Mouse (Mus musculus) limb, embryonic 10.5 days (tissue): ENCODE measurements around the gene Anks3. TPM values are rescaled to one million over a fixed set of nuclear protein-coding genes. Genes with fewer than 3 reads are reported as not detected.

Source experiments
- DNase-seq: peaks from one replicate; pipeline ENCODE4 v3.0.0-alpha.2; 2017; ENCODE audit warnings: low spot score
- H3K27ac ChIP-seq: fragments of 300-500 bp; sonication (generic); 2 replicates; pipeline ENCODE4 v1.5.1; 2016; ENCODE audit warnings: mild to moderate bottlenecking
- H3K27me3 ChIP-seq: fragments of 300-500 bp; sonication (generic); 2 replicates; pipeline ENCODE4 v1.6.1; 2016; ENCODE audit warnings: low read depth, mild to moderate bottlenecking; ENCODE audit not compliant: poor library complexity, severe bottlenecking
- H3K36me3 ChIP-seq: fragments of 300-500 bp; sonication (generic); 2 replicates; pipeline ENCODE4 v1.6.1; 2016; ENCODE audit warnings: mild to moderate bottlenecking, moderate library complexity
- H3K4me1 ChIP-seq: fragments of 300-500 bp; sonication (generic); 2 replicates; pipeline ENCODE4 v1.6.1; 2016
- H3K4me3 ChIP-seq: fragments of 300-500 bp; sonication (generic); 2 replicates; pipeline ENCODE4 v1.5.1; 2016; ENCODE audit warnings: mild to moderate bottlenecking, moderate library complexity
- H3K9me3 ChIP-seq: fragments of 300-500 bp; sonication (generic); replicated peaks from 2 replicates; pipeline ENCODE4 v1.6.1; 2016; ENCODE audit warnings: mild to moderate bottlenecking
- WGBS: fragments of 180-500 bp; shearing (Covaris S2); methylation state at CpG from one replicate; pipeline ENCODE4 v1.1.7; 2016; 5-methylcytosine and 5-hydroxymethylcytosine counted together
- polyA plus RNA-seq: library from polyadenylated mRNA; unstranded; fragments of >200 nt; fragmentation: Nextera tagmentation; extraction: Ambion mirVana; gene quantifications from 2 replicates; pipeline ENCODE4 v1.2.1, GENCODE M21; 2016

The Anks3 gene
- polyA plus RNA-seq, 1 experiment from 2014 or later, result 55.6 TPM

DNA sequence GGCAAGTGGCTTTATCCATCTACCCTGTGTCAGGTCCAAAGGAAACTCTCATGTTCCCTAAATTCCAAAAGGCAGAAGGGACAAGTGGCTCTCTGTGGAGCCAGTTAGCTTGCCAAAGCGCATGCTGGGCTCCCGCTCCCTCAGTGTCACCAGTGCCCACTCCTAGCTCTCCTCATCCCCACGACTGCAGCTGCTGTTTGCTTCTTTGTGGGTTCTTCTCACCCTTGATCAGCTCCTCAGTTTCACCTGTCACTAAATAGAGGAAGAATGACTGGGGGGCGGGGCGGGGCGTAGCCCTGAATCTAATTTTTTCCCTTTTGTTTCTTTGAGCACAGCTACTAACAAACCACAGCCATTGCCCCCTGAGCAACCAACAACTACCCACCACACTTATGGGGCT, 65.1 kb downstream of the Anks3 start:
- no peak overlapping the region for H3K4me3 ChIP-seq
- WGBS, result 91% methylated on average over 6 of the region's 6 CpGs
- peaks cover 13% of the 10 kb centered on the region; the same call in 1 of the 2 replicates for H3K4me1 ChIP-seq
- no peaks in the 10 kb centered on the region for H3K9me3 ChIP-seq
- H3K27me3 ChIP-seq, result no peaks in the 10 kb centered on the region
- DNase-seq, result no peak
- H3K36me3 ChIP-seq, result no peaks in the 10 kb centered on the region
- H3K27ac ChIP-seq, result no peak overlapping the region

DNA sequence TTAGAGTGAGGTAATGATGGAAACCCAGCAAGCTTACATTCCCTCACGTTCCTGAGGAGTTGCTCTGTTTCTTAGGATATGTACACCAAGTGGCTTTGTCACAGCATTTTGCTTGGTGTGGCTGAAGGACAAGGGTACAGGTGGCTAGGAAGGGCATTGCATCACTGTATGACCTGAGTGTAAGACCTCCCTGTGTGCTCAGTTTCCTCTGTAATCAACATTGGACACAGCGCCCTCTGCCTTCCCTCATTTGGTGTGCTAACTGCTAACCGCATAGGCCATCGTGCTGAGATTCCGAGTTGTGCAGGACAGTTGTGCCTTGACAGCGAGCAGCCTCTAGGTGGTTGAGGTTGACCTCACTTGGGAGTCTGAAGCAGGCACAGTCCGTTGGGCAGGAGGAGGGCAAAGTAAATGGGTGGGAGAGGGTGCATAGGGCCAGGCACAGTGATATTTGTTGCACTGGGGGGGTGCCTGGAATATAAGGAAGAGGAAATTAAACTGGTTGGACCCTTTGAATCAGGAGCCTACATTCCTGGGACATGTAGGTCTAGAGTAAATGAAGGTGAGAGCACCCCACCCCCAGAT, 66.8 kb downstream of the Anks3 start:
- no peaks in the 10 kb centered on the region for H3K27me3 ChIP-seq
- no peaks in the 10 kb centered on the region for H3K9me3 ChIP-seq
- 55% methylated on average over 7 of the region's 7 CpGs for WGBS
- peaks cover 9% of the 10 kb centered on the region; the same call in 1 of the 2 replicates for H3K4me1 ChIP-seq
- H3K36me3 ChIP-seq, result peaks cover 8% of the 10 kb centered on the region
- no peak overlapping the region for H3K27ac ChIP-seq
- no peak for DNase-seq
- no peak overlapping the region for H3K4me3 ChIP-seq

DNA sequence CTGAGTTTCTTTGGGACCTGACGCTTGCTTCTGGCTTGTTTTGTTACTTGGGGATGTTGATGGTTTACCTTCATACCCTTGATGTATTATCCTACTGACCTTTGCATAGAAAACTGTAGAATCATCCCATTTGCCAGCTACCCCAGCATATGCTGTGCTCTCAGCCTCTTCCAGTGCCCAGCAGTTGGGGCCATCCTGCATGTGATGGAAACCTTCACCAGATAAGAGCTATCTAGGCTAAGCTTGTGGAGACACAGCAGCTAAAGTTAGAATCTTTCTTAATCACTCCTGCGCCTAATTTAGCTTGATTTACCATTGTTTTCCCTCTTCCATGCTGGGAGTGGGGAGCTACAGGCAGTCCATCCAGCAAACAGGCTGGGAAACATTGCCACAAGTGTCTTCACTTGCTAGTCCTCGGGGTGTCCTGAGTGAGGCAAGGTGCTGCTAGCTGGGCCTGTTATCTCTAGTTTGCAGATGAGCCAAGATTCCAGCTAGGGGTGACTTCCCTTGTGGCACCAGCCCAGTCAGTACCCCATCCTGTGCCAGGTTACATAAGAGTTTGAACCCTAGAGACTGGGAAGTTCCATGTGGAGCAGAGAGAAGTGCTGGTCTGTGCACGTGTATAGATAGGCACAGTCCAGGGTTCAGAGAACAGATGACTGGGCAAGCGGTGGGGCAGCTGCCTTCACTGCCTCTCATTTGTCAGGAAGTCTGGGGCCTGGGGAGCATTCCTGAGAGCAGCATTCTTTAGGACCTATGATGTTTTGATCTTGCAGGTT, 67.6 kb downstream of the Anks3 start:
- DNase-seq, result no peak
- no peak overlapping the region for H3K4me3 ChIP-seq
- H3K27ac ChIP-seq, result no peak overlapping the region
- H3K27me3 ChIP-seq, result no peaks in the 10 kb centered on the region
- H3K4me1 ChIP-seq, result peaks cover 9% of the 10 kb centered on the region; the same call in 1 of the 2 replicates
- WGBS, result 77% methylated on average over 5 of the region's 5 CpGs
- peaks cover 8% of the 10 kb centered on the region for H3K36me3 ChIP-seq
- no peaks in the 10 kb centered on the region for H3K9me3 ChIP-seq

DNA sequence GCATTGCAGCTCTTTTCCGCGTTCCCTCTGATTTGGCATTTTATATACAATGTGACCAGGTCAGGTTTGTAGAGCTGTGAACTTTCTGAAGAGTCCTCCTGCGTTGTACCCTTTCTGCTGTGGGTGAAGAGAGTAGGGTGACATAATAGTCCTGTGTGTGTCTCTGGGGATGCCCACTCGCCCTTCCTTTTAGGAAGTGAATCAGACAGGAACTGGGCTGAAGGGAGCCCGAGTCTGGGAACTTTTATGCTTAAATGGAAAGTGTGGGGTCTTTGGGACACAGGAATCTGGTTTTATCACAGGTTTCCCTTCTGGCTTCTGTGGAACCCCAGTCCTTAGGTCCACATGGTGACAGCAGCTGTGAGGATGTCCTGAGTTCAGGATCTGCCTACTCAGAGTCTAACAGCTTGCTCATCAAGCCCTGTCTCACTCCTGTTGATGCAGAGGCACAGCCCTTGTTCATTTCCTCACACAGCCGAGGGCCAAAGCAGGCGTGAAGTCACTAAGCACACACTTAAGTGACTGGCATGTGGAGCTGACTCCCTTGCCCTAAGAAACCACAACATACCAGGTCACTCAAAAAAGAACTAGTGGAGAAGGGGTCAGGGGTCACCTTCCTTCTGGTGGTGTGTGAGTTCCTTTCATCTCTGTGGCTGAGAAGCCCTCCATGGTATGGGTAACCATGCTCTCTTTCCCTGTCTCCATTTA, 69.7 kb downstream of the Anks3 start:
- no peak overlapping the region for H3K4me3 ChIP-seq
- H3K27me3 ChIP-seq, result no peaks in the 10 kb centered on the region
- DNase-seq, result no peak
- H3K4me1 ChIP-seq, result peaks cover 16% of the 10 kb centered on the region
- peaks cover 12% of the 10 kb centered on the region for H3K36me3 ChIP-seq
- H3K27ac ChIP-seq, result no peak overlapping the region
- WGBS, result 79% methylated on average over 7 of the region's 7 CpGs
- no peaks in the 10 kb centered on the region for H3K9me3 ChIP-seq

GRCm38 (mm10) chr16:4892171-4892570, 71.8 kb downstream of the Anks3 start:
- peaks cover 26% of the 10 kb centered on the region for H3K4me1 ChIP-seq
- H3K27ac ChIP-seq, result no peak overlapping the region
- no peak overlapping the region for H3K4me3 ChIP-seq
- no peaks in the 10 kb centered on the region for H3K9me3 ChIP-seq
- DNase-seq, result no peak
- no peaks in the 10 kb centered on the region for H3K27me3 ChIP-seq
- H3K36me3 ChIP-seq, result peaks cover 12% of the 10 kb centered on the region
- WGBS, result 92% methylated on average over 6 of the region's 6 CpGs

Other genes starting within 250 kb of the Anks3 start
- gene Nmral1, start 244.8 kb downstream of the Anks3 start, polyA plus RNA-seq, result 264 and 277 TPM in 2 replicates
- 93.7 and 101 TPM in 2 replicates for gene Hmox2, start 237.8 kb downstream of the Anks3 start, polyA plus RNA-seq
- 112 TPM in 2 replicates for gene Cdip1, start 173.9 kb downstream of the Anks3 start, polyA plus RNA-seq
- gene 4930562C15Rik, start 128.8 kb downstream of the Anks3 start, polyA plus RNA-seq, result 0.40 and 0.71 TPM in 2 replicates
- 43.6 and 43.8 TPM in 2 replicates for gene Ubald1, start 83.9 kb downstream of the Anks3 start, polyA plus RNA-seq
- 68.0 and 84.5 TPM in 2 replicates for gene Mgrn1, start 78.0 kb downstream of the Anks3 start, polyA plus RNA-seq
- 156 and 167 TPM in 2 replicates for gene Nudt16l1, start 25.4 kb downstream of the Anks3 start, polyA plus RNA-seq
- gene Sept12, start 33.6 kb upstream of the Anks3 start, polyA plus RNA-seq, result not detected in 2 replicates
- gene Smim22, start 43.1 kb upstream of the Anks3 start, polyA plus RNA-seq, result 1.6 and 2.2 TPM in 2 replicates
- 56.9 and 70.7 TPM in 2 replicates for gene Rogdi, start 49.3 kb upstream of the Anks3 start, polyA plus RNA-seq
- gene Glyr1, start 85.7 kb upstream of the Anks3 start, polyA plus RNA-seq, result 191 and 204 TPM in 2 replicates
- gene Ubn1, start 85.9 kb upstream of the Anks3 start, polyA plus RNA-seq, result 19.1 and 22.7 TPM in 2 replicates
- gene Ppl, start 168.2 kb upstream of the Anks3 start, polyA plus RNA-seq, result 2.3 and 3.0 TPM in 2 replicates
- 0.04 TPM in 1 of 2 replicates, not detected in the other for gene Sec14l5, start 182.9 kb upstream of the Anks3 start, polyA plus RNA-seq
- 16.9 and 19.5 TPM in 2 replicates for gene Nagpa, start 239.8 kb upstream of the Anks3 start, polyA plus RNA-seq